In the genomic region with DNA sequence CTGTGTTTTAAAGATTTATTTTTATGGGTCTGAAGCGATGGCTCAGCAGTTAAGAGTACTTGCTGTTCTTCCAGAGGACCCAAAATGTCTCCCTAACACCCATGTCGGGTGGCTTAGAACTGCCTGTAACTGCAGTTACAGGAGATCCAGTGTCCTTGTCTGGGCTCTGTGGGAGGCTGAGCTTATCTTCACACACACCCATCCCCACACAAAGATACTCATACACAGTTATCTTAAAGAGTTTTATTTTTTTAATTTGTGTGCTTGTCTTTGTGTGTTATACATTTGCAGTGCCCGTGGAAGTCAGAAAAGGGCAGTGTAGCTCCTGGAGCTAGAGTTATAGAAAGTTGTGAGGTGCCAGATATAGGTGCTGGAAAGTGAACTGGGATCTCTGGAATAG, we compare ENCODE assay signal across 21 mouse cellular contexts. TPM values are rescaled to one million over a fixed set of nuclear protein-coding genes. Genes with fewer than 3 reads are reported as not detected.
"Had no signal": no experiment of that assay in that cellular context is flagged by ENCODE, and none has a peak within 500 bp of the region (broad histone marks: within the 10 kb centered on the region; RNA-seq: fewer than 3 reads in every experiment).

No protein-coding gene starts in this region.

- H3K9ac ChIP-seq: lung, embryonic 14.5 days; midbrain, embryonic 12.5 days; neural tube, embryonic 13.5 days; neural tube, embryonic 15.5 days; stomach, embryonic 15.5 days had no signal

- H3K36me3 ChIP-seq: midbrain, embryonic 10.5 days; midbrain, embryonic 12.5 days; neural tube, embryonic 13.5 days; neural tube, embryonic 15.5 days; stomach, embryonic 15.5 days had no signal

- H3K27ac ChIP-seq: midbrain, embryonic 10.5 days; midbrain, embryonic 12.5 days; neural tube, embryonic 13.5 days; neural tube, embryonic 15.5 days; stomach, embryonic 15.5 days; stomach, postnatal 0 days had no signal

- ATAC-seq: midbrain, embryonic 16.5 days had no signal

- H3K4me1 ChIP-seq: megakaryocyte, embryonic 14.5 days; midbrain, embryonic 10.5 days; midbrain, embryonic 12.5 days; neural tube, embryonic 13.5 days; neural tube, embryonic 15.5 days; stomach, embryonic 15.5 days had no signal

- H3K9me3 ChIP-seq: megakaryocyte, embryonic 14.5 days; midbrain, embryonic 10.5 days; midbrain, embryonic 12.5 days; neural tube, embryonic 13.5 days; neural tube, embryonic 15.5 days; stomach, embryonic 15.5 days had no signal

- H3K4me3 ChIP-seq: megakaryocyte, embryonic 14.5 days; midbrain, embryonic 10.5 days; midbrain, embryonic 12.5 days; myocyte; neural tube, embryonic 13.5 days; neural tube, embryonic 15.5 days; stomach, embryonic 15.5 days had no signal

- H3K27me3 ChIP-seq: megakaryocyte, embryonic 14.5 days; midbrain, embryonic 12.5 days; neural tube, embryonic 13.5 days; neural tube, embryonic 15.5 days; stomach, embryonic 15.5 days had no signal

- H3K4me2 ChIP-seq: lung, embryonic 14.5 days; midbrain, embryonic 12.5 days; neural tube, embryonic 13.5 days; neural tube, embryonic 15.5 days; stomach, embryonic 15.5 days had no signal

- DNase-seq: lung, adult 18-20 months; lung, embryonic 14.5 days; lung, postnatal 10 days; lung, postnatal 4 days; midbrain, embryonic 14.5 days; right cerebral cortex, postnatal 14 days; thymus, adult 2 months; thymus, postnatal 25 days; thymus, postnatal 4 days had no signal

RNA-seq across cellular contexts. Expression of gene Asb14, which starts 3.6 kb away (rescaled TPM):
- polyA plus RNA-seq: lung, embryonic 14.5 days; midbrain, embryonic 10.5 days; midbrain, embryonic 12.5 days; neural tube, embryonic 11.5 days; spleen, adult 2 months; urinary bladder, adult 2 months had no signal
